Mouse (Mus musculus): ENCODE measurements at regions not wholly inside any gene's neighbourhood (a gene's known extent, or its start where the extent isn't known, plus 50 kb on each side); places are given as distances from the start of the nearest gene placed in this dataset.

- Histone ChIP-seq H3K27me3 (ENCODE audit: insufficient read depth, low read length) (no peaks in the 10 kb centered on the region), H3K4me3 (replicated peaks; ENCODE audit: low read length) (no peak overlapping the region), H3K36me3 (ENCODE audit: insufficient read depth, low read length) (no peaks in the 10 kb centered on the region), H3K9me3 (ENCODE audit: low read length) (no peaks in the 10 kb centered on the region), H3K4me1 (replicated peaks; ENCODE audit: low read depth, low read length) (no peaks in the 10 kb centered on the region)
- TF ChIP-seq NANOG (IDR thresholded peaks at IDR 0.05; ENCODE audit: borderline replicate concordance, low read length) (no peak), CTCF (conservative IDR thresholded peaks at IDR 0.05; ENCODE audit: low read length) (no peak), POU5F1 (IDR thresholded peaks at IDR 0.05; ENCODE audit: borderline replicate concordance, low read length) (no peak)
Measured at GRCm38 (mm10) chr2:61110591-61110990, 147.6 kb upstream of the Rbms1 start.

GRCm38 (mm10) chr2:61109564-61109963 is 146.6 kb upstream of the Rbms1 start:
- H3K9me3 ChIP-seq (ENCODE audit: low read length): no peaks in the 10 kb centered on the region
- no peak for TF ChIP-seq POU5F1 (IDR thresholded peaks at IDR 0.05; ENCODE audit: borderline replicate concordance, low read length)
- no peak for TF ChIP-seq NANOG (IDR thresholded peaks at IDR 0.05; ENCODE audit: borderline replicate concordance, low read length)
- no peak for TF ChIP-seq CTCF (conservative IDR thresholded peaks at IDR 0.05; ENCODE audit: low read length)
- H3K36me3 ChIP-seq (ENCODE audit: insufficient read depth, low read length): no peaks in the 10 kb centered on the region
- H3K4me3 ChIP-seq (replicated peaks; ENCODE audit: low read length): no peak overlapping the region
- H3K27me3 ChIP-seq (ENCODE audit: insufficient read depth, low read length): no peaks in the 10 kb centered on the region
- H3K4me1 ChIP-seq (replicated peaks; ENCODE audit: low read depth, low read length): no peaks in the 10 kb centered on the region

- no peaks in the 10 kb centered on the region for H3K9me3 ChIP-seq (ENCODE audit: low read length)
- H3K27me3 ChIP-seq (ENCODE audit: insufficient read depth, low read length): no peaks in the 10 kb centered on the region
- no peaks in the 10 kb centered on the region for H3K36me3 ChIP-seq (ENCODE audit: insufficient read depth, low read length)
- H3K4me3 ChIP-seq (replicated peaks; ENCODE audit: low read length): no peak overlapping the region
- no peaks in the 10 kb centered on the region for H3K4me1 ChIP-seq (replicated peaks; ENCODE audit: low read depth, low read length)
- TF ChIP-seq CTCF (conservative IDR thresholded peaks at IDR 0.05; ENCODE audit: low read length) (no peak), NANOG (IDR thresholded peaks at IDR 0.05; ENCODE audit: borderline replicate concordance, low read length) (no peak), POU5F1 (IDR thresholded peaks at IDR 0.05; ENCODE audit: borderline replicate concordance, low read length) (no peak)
Measured at GRCm38 (mm10) chr2:61105169-61105568, 142.2 kb upstream of the Rbms1 start.

- H3K27me3 ChIP-seq (ENCODE audit: insufficient read depth, low read length): no peaks in the 10 kb centered on the region
- TF ChIP-seq CTCF (conservative IDR thresholded peaks at IDR 0.05; ENCODE audit: low read length): no peak
- no peak for TF ChIP-seq POU5F1 (IDR thresholded peaks at IDR 0.05; ENCODE audit: borderline replicate concordance, low read length)
- no peak for TF ChIP-seq NANOG (IDR thresholded peaks at IDR 0.05; ENCODE audit: borderline replicate concordance, low read length)
- H3K9me3 ChIP-seq (ENCODE audit: low read length): no peaks in the 10 kb centered on the region
- H3K4me3 ChIP-seq (replicated peaks; ENCODE audit: low read length): no peak overlapping the region
- no peaks in the 10 kb centered on the region for H3K4me1 ChIP-seq (replicated peaks; ENCODE audit: low read depth, low read length)
- H3K36me3 ChIP-seq (ENCODE audit: insufficient read depth, low read length): no peaks in the 10 kb centered on the region
Measured at GRCm38 (mm10) chr2:61100854-61101253, 137.9 kb upstream of the Rbms1 start.

GRCm38 (mm10) chr2:61088501-61088900 is 125.5 kb upstream of the Rbms1 start:
- Histone ChIP-seq H3K4me1 (replicated peaks; ENCODE audit: low read depth, low read length) (0 out of 2 replicates have a peak, but pooled peaks cover 3% of the 10 kb centered on the region), H3K9me3 (ENCODE audit: low read length) (no peaks in the 10 kb centered on the region), H3K27me3 (ENCODE audit: insufficient read depth, low read length) (no peaks in the 10 kb centered on the region; the same call in 1 of the 2 replicates), H3K4me3 (replicated peaks; ENCODE audit: low read length) (no peak overlapping the region), H3K36me3 (ENCODE audit: insufficient read depth, low read length) (no peaks in the 10 kb centered on the region)
- TF ChIP-seq CTCF (conservative IDR thresholded peaks at IDR 0.05; ENCODE audit: low read length) (no peak), POU5F1 (IDR thresholded peaks at IDR 0.05; ENCODE audit: borderline replicate concordance, low read length) (no peak), NANOG (IDR thresholded peaks at IDR 0.05; ENCODE audit: borderline replicate concordance, low read length) (no peak)

GRCm38 (mm10) chr2:61084835-61085234 is 121.8 kb upstream of the Rbms1 start:
- H3K9me3 ChIP-seq (ENCODE audit: low read length): no peaks in the 10 kb centered on the region
- no peak overlapping the region for H3K4me3 ChIP-seq (replicated peaks; ENCODE audit: low read length)
- TF ChIP-seq NANOG (IDR thresholded peaks at IDR 0.05; ENCODE audit: borderline replicate concordance, low read length): no peak
- TF ChIP-seq CTCF (conservative IDR thresholded peaks at IDR 0.05; ENCODE audit: low read length): no peak
- no peak for TF ChIP-seq POU5F1 (IDR thresholded peaks at IDR 0.05; ENCODE audit: borderline replicate concordance, low read length)
- no peaks in the 10 kb centered on the region for H3K36me3 ChIP-seq (ENCODE audit: insufficient read depth, low read length)
- H3K27me3 ChIP-seq (ENCODE audit: insufficient read depth, low read length): no peaks in the 10 kb centered on the region; the same call in 1 of the 2 replicates
- 0 out of 2 replicates have a peak, but pooled peaks cover 3% of the 10 kb centered on the region for H3K4me1 ChIP-seq (replicated peaks; ENCODE audit: low read depth, low read length)

- TF ChIP-seq CTCF (conservative IDR thresholded peaks at IDR 0.05; ENCODE audit: low read length) (no peak), NANOG (IDR thresholded peaks at IDR 0.05; ENCODE audit: borderline replicate concordance, low read length) (no peak), POU5F1 (IDR thresholded peaks at IDR 0.05; ENCODE audit: borderline replicate concordance, low read length) (no peak)
- no peaks in the 10 kb centered on the region for H3K9me3 ChIP-seq (ENCODE audit: low read length)
- no peak overlapping the region for H3K4me3 ChIP-seq (replicated peaks; ENCODE audit: low read length)
- H3K4me1 ChIP-seq (replicated peaks; ENCODE audit: low read depth, low read length): 0 out of 2 replicates have a peak, but pooled peaks cover 1% of the 10 kb centered on the region
- no peaks in the 10 kb centered on the region for H3K36me3 ChIP-seq (ENCODE audit: insufficient read depth, low read length)
- H3K27me3 ChIP-seq (ENCODE audit: insufficient read depth, low read length): no peaks in the 10 kb centered on the region; the same call in 1 of the 2 replicates
Measured at GRCm38 (mm10) chr2:61083100-61083499, 120.1 kb upstream of the Rbms1 start.

- H3K36me3 ChIP-seq (ENCODE audit: insufficient read depth, low read length): no peaks in the 10 kb centered on the region
Measured at GRCm38 (mm10) chr2:61082640-61083039, 119.6 kb upstream of the Rbms1 start.

GRCm38 (mm10) chr2:61080006-61080405 is 117.0 kb upstream of the Rbms1 start:
- no peaks in the 10 kb centered on the region for H3K9me3 ChIP-seq (ENCODE audit: low read length)
- H3K36me3 ChIP-seq (ENCODE audit: insufficient read depth, low read length): no peaks in the 10 kb centered on the region
- H3K27me3 ChIP-seq (ENCODE audit: insufficient read depth, low read length): no peaks in the 10 kb centered on the region
- no peaks in the 10 kb centered on the region for H3K4me1 ChIP-seq (replicated peaks; ENCODE audit: low read depth, low read length)
- H3K4me3 ChIP-seq (replicated peaks; ENCODE audit: low read length): no peak overlapping the region
- TF ChIP-seq CTCF (conservative IDR thresholded peaks at IDR 0.05; ENCODE audit: low read length): no peak
- no peak for TF ChIP-seq POU5F1 (IDR thresholded peaks at IDR 0.05; ENCODE audit: borderline replicate concordance, low read length)
- TF ChIP-seq NANOG (IDR thresholded peaks at IDR 0.05; ENCODE audit: borderline replicate concordance, low read length): no peak

More at GRCm38 (mm10) chr2:61082640-61083039, 119.6 kb upstream of the Rbms1 start:
- H3K4me3 ChIP-seq (replicated peaks; ENCODE audit: low read length): no peak overlapping the region
- no peaks in the 10 kb centered on the region for H3K9me3 ChIP-seq (ENCODE audit: low read length)
- TF ChIP-seq CTCF (conservative IDR thresholded peaks at IDR 0.05; ENCODE audit: low read length): no peak
- no peak for TF ChIP-seq NANOG (IDR thresholded peaks at IDR 0.05; ENCODE audit: borderline replicate concordance, low read length)
- no peak for TF ChIP-seq POU5F1 (IDR thresholded peaks at IDR 0.05; ENCODE audit: borderline replicate concordance, low read length)
- no peaks in the 10 kb centered on the region; the same call in 1 of the 2 replicates for H3K27me3 ChIP-seq (ENCODE audit: insufficient read depth, low read length)
- H3K4me1 ChIP-seq (replicated peaks; ENCODE audit: low read depth, low read length): no peaks in the 10 kb centered on the region
